Mouse (Mus musculus): ENCODE measurements around the gene Prox1. TPM values are rescaled to one million over a fixed set of nuclear protein-coding genes. Genes with fewer than 3 reads are reported as not detected.

Prox1 gene
- total RNA-seq, 2 experiments from 2014 or later = 77.4 to 83.6 TPM

GRCm38 (mm10) chr1:190092076-190092475 is 78.4 kb downstream of the Prox1 start:
- peak; percentile 51 to 85 for DNase-seq (ENCODE audit: low spot score in 2 of 2)

GRCm38 (mm10) chr1:190088929-190089328 is 81.6 kb downstream of the Prox1 start:
- DNase-seq (ENCODE audit: low spot score in 2 of 2) = no peak

- DNase-seq (ENCODE audit: low spot score in 2 of 2) = peak in 1 of 2 experiments; percentile 30
Measured at GRCm38 (mm10) chr1:190085703-190086102, 84.8 kb downstream of the Prox1 start.

- no peak for DNase-seq (ENCODE audit: low spot score in 2 of 2)
Measured at GRCm38 (mm10) chr1:190079643-190080275, 90.8 kb downstream of the Prox1 start.

GRCm38 (mm10) chr1:190076601-190077000 is 93.9 kb downstream of the Prox1 start:
- peak; percentile 32 to 76 for DNase-seq (ENCODE audit: low spot score in 2 of 2)

Other genes with a start within 250 kb of the Prox1 start
- 10 to 100 TPM; 74.3 to 80.3 TPM for gene Smyd2, start 248.4 kb downstream of the Prox1 start, total RNA-seq (2021)